ENCODE assay signal across 9 mouse cellular contexts in the genomic region with DNA sequence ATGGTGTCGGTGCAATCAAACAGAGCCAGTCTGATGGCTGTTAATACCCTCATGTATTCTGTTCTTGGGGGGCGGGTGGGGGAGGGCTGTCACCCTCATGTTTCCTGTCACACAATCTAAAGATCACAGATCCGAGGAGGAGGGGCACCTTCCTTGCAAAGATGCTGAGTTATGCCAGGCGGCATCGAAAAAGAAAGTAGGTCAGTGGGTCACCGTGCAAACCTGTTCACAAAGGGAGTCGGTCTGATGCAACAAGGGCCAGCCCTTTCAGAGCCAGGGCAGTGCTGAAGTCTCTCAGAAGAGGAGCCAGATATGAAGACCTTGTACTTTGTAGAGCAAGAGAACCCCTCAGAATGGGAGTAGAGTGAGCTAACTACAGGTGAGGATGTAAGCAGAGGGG. TPM values are rescaled to one million over a fixed set of nuclear protein-coding genes. Genes with fewer than 3 reads are reported as not detected.
DNase-seq lines count a peak whose midpoint lies in the region; ATAC-seq and TF ChIP-seq lines count a peak whose summit lies in the region.
"Had no signal": no experiment of that assay in that cellular context is flagged by ENCODE, and none has a peak within 500 bp of the region (broad histone marks: within the 10 kb centered on the region; RNA-seq: fewer than 3 reads in every experiment).

No protein-coding gene starts in this region.

- no peaks in the 10 kb centered on the region for H3K9me3 ChIP-seq in hindbrain, embryonic 16.5 days (ENCODE audit: control insufficient read depth, low read length)
- H3K9me3 ChIP-seq in hindbrain, embryonic 13.5 days: no peaks in the 10 kb centered on the region
- no peaks in the 10 kb centered on the region for H3K9me3 ChIP-seq in forebrain, embryonic 14.5 days (replicated peaks; ENCODE audit: control insufficient read depth, low read length)
- H3K9me3 ChIP-seq: limb, embryonic 13.5 days had no signal

- WGBS in hindbrain, embryonic 16.5 days: 31% methylated on average over 7 of the region's 7 CpGs
- 36% methylated on average over 7 of the region's 7 CpGs for WGBS in hindbrain, embryonic 13.5 days
- 31% methylated on average over 7 of the region's 7 CpGs for WGBS in forebrain, embryonic 14.5 days

- H3K27ac ChIP-seq in hindbrain, embryonic 16.5 days (ENCODE audit: low read depth, low read length): no peak overlapping the region
- no peak overlapping the region for H3K27ac ChIP-seq in hindbrain, embryonic 13.5 days
- H3K27ac ChIP-seq in forebrain, embryonic 14.5 days (ENCODE audit: low read depth, low read length): peak overlapping the region; percentile 1; the same call in 1 of the 2 replicates
- H3K27ac ChIP-seq: limb, embryonic 13.5 days had no signal

- intact Hi-C loops in heart, postnatal 36 days (cut with DNase I): no loop called here

- peak; percentile 60 for ATAC-seq in hindbrain, embryonic 16.5 days
- no peak for ATAC-seq in hindbrain, embryonic 13.5 days (ENCODE audit: low FRiP score)
- ATAC-seq in activated CD4-positive, CD25-positive, alpha-beta regulatory T cell, adult 4 months: peak; percentile 53
- peak; percentile 58 for ATAC-seq in forebrain, embryonic 14.5 days

- H3K27me3 ChIP-seq in hindbrain, embryonic 16.5 days (replicated peaks; ENCODE audit: control insufficient read depth, insufficient read depth, low read length): no peaks in the 10 kb centered on the region
- H3K27me3 ChIP-seq in hindbrain, embryonic 13.5 days: peaks cover 18% of the 10 kb centered on the region; the same call in 1 of the 2 replicates
- no peaks in the 10 kb centered on the region for H3K27me3 ChIP-seq in forebrain, embryonic 14.5 days (replicated peaks; ENCODE audit: control insufficient read depth, insufficient read depth, low read length)
- peaks cover 18% of the 10 kb centered on the region for H3K27me3 ChIP-seq in myocyte (ENCODE audit: control insufficient read depth, insufficient read depth, insufficient read length)

- no peaks in the 10 kb centered on the region for H3K79me2 ChIP-seq in myocyte (ENCODE audit: control insufficient read depth, insufficient read depth)

- no peaks in the 10 kb centered on the region for H3K36me3 ChIP-seq in hindbrain, embryonic 16.5 days (ENCODE audit: control insufficient read depth, insufficient read depth, low read length)
- H3K36me3 ChIP-seq in hindbrain, embryonic 13.5 days: no peaks in the 10 kb centered on the region
- H3K36me3 ChIP-seq in forebrain, embryonic 14.5 days (ENCODE audit: control insufficient read depth, insufficient read depth, low read length): no peaks in the 10 kb centered on the region
- no peaks in the 10 kb centered on the region for H3K36me3 ChIP-seq in myocyte (ENCODE audit: control insufficient read depth, insufficient read depth)
- H3K36me3 ChIP-seq: limb, embryonic 13.5 days had no signal

- no peak overlapping the region for H3ac ChIP-seq in myocyte (ENCODE audit: control insufficient read depth, insufficient read length)

- H3K4me2 ChIP-seq in hindbrain, embryonic 16.5 days (ENCODE audit: low read length): no peak overlapping the region; the same call in 1 of the 2 replicates
- no peak overlapping the region for H3K4me2 ChIP-seq in hindbrain, embryonic 13.5 days
- peak overlapping the region; percentile 9; the same call in 1 of the 2 replicates for H3K4me2 ChIP-seq in forebrain, embryonic 14.5 days (ENCODE audit: low read length)
- peak overlapping the region; percentile 75 for H3K4me2 ChIP-seq in myocyte (ENCODE audit: low read depth)
- H3K4me2 ChIP-seq: limb, embryonic 13.5 days had no signal

- peaks cover 9% of the 10 kb centered on the region for H3K4me1 ChIP-seq in hindbrain, embryonic 16.5 days (ENCODE audit: control insufficient read depth, insufficient read depth, low read depth, low read length)
- peaks cover 13% of the 10 kb centered on the region; the same call in 1 of the 2 replicates for H3K4me1 ChIP-seq in hindbrain, embryonic 13.5 days (replicated peaks)
- peaks cover 6% of the 10 kb centered on the region; the same call in 1 of the 2 replicates for H3K4me1 ChIP-seq in forebrain, embryonic 14.5 days (ENCODE audit: control insufficient read depth, insufficient read depth, low read length)

- peak; percentile 33 for DNase-seq in forebrain, embryonic 14.5 days (ENCODE audit: low spot score)
- no peak for DNase-seq in right cerebral cortex, postnatal 25 days
- DNase-seq in heart, postnatal 36 days: no peak
- no peak for DNase-seq in kidney, adult 11 months

- H3K9ac ChIP-seq in hindbrain, embryonic 16.5 days (ENCODE audit: low read depth, low read length): no peak overlapping the region
- no peak overlapping the region for H3K9ac ChIP-seq in hindbrain, embryonic 13.5 days
- 0 out of 2 replicates have a peak overlapping the region, but pooled peaks have one; percentile 8 for H3K9ac ChIP-seq in forebrain, embryonic 14.5 days (ENCODE audit: low read length)
- H3K9ac ChIP-seq: limb, embryonic 13.5 days had no signal

- no peak overlapping the region for H3K4me3 ChIP-seq in hindbrain, embryonic 16.5 days (ENCODE audit: low read length)
- H3K4me3 ChIP-seq in hindbrain, embryonic 13.5 days: no peak overlapping the region
- no peak overlapping the region for H3K4me3 ChIP-seq in forebrain, embryonic 14.5 days (ENCODE audit: low read depth, low read length)
- H3K4me3 ChIP-seq in myocyte: peak overlapping the region; percentile 17
- H3K4me3 ChIP-seq: limb, embryonic 13.5 days had no signal

- no peak for TF ChIP-seq POLR2A in myocyte (IDR thresholded peaks at IDR 0.05; ENCODE audit: insufficient read length, low read depth)

TF ChIP-seq in myocyte, 11 proteins besides CTCF, POLR2A, EP300 and RAD21:
- no peak for TF ChIP-seq TCF12 (IDR thresholded peaks at IDR 0.05; ENCODE audit: insufficient read depth, poor library complexity, severe bottlenecking)
- TF ChIP-seq CEBPB (IDR thresholded peaks at IDR 0.05; ENCODE audit: insufficient read depth, poor library complexity, severe bottlenecking): peak; percentile 35; the same call in 1 of the 2 replicates
- no peak for TF ChIP-seq SRF (IDR thresholded peaks at IDR 0.05; ENCODE audit: control insufficient read depth, insufficient read length, low read depth)

RNA-seq across cellular contexts. Expression of a gene that starts 39.7 kb away (rescaled TPM):
- 144 and 165 TPM in 2 replicates for polyA plus RNA-seq in hindbrain, embryonic 16.5 days (2015; fragmentation: Nextera tagmentation; extraction: Ambion mirVana)
- 157 and 169 TPM in 2 replicates for polyA plus RNA-seq in hindbrain, embryonic 13.5 days (2015; fragmentation: Nextera tagmentation; extraction: Ambion mirVana)
- 100 to 1,000 TPM; 152 to 169 TPM for polyA plus RNA-seq in activated CD4-positive, CD25-positive, alpha-beta regulatory T cell, adult 4 months (2017; shearing (Covaris generic))
- polyA plus RNA-seq in forebrain, embryonic 14.5 days (2014; fragmentation: Nextera tagmentation; extraction: Ambion mirVana): 156 and 168 TPM in 2 replicates
- polyA plus RNA-seq in myocyte (2012; fragmentation: generic; extraction: Trizol): 84.9 TPM
- 10 to 100 TPM; 76.2 to 77.3 TPM for total RNA-seq in heart, postnatal 36 days (2021)

Comparison
In these comparisons a context has a peak if more than half of its experiments do, and no peak if none do; other contexts are left out.
1. H3K4me2 ChIP-seq: peak in forebrain, embryonic 14.5 days (single experiment) and myocyte (single experiment); none in hindbrain, embryonic 16.5 days (single experiment) and hindbrain, embryonic 13.5 days (single experiment).